Mouse (Mus musculus) layer of hippocampus, postnatal 14 days (tissue): ENCODE measurements at regions not wholly inside any gene's neighbourhood (a gene's known extent, or its start where the extent isn't known, plus 50 kb on each side); places are given as distances from the start of the nearest gene placed in this dataset.

Source experiments
- DNase-seq, 2 experiments: peaks; one replicate each; pipeline ENCODE4 v3.0.0; 2021 to 2022; ENCODE audit warnings: low spot score in 2 of 2, mixed read lengths in 1 of 2

GRCm38 (mm10) chr9:61862071-61862480 lies 52.3 kb downstream of the Rplp1 start:
- DNase-seq, result peak; percentile 74 to 82

DNA sequence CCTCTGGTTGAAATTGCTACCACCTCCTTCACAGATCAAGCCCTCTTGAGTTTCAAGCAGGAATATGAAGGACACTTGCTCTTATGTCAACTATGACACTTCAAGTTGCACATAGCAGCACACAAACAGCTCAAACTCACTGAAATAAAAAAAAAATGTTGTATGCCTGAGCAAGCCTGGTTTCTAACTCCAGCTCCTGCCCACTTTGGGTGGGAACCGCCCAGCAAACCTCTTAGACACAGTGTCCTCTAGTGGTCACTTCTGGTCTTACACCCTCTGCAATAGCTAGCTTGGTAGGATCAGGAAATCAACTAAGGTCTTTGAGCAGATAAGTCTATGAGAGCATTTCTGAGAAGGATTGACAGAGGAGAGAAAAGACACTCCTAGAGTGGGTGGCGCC lies 54.2 kb downstream of the Rplp1 start:
- DNase-seq, result peak; percentile 65 to 75

- no peak for DNase-seq
Observed at GRCm38 (mm10) chr9:61859438-61859837, 54.9 kb downstream of the Rplp1 start.

DNA sequence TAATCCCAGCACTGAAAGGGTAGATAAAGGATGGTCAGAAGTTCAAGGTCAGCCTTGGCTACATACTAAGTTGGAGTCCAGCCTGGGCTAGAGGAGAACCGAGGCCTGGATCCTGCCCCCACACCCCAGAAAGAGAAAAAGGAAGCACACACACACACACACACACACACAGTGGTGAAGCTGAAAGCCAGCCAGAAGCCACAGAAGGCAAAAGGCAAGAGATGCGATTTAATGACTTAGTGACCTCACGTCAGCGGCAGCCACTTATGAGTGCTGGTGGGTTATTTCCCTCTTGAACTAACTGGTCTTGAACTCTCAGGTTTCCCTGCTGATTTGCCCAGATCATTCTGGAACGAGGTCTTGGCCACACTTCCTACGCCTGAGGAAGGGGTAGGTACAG lies 56.5 kb downstream of the Rplp1 start:
- no peak for DNase-seq

DNA sequence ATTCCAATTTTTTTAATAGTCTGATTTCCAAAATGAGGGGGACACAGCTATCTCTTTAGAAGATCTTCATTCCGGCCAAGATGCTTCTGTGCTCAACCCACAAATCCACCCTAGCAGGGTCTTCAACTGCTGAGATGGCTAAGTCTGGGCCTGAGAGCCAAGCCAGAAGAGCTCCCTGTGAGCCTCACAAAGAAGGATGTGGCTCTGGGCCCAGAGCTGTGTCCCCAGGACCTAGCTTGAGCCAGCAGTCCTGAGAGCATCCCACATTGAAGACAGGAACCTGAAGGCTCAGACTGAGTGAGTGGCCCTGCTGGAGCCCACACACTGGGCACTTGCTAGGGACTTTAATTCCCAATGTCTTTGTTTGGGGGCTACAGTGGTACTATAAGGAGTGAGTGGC lies 57.7 kb downstream of the Rplp1 start:
- no peak for DNase-seq

- no peak for DNase-seq
Observed at GRCm38 (mm10) chr9:61855686-61856085, 58.7 kb downstream of the Rplp1 start.

- no peak for DNase-seq
Observed at GRCm38 (mm10) chr9:61853841-61854240, 60.5 kb downstream of the Rplp1 start.

GRCm38 (mm10) chr9:61851331-61851730 lies 63.0 kb downstream of the Rplp1 start:
- no peak for DNase-seq

DNA sequence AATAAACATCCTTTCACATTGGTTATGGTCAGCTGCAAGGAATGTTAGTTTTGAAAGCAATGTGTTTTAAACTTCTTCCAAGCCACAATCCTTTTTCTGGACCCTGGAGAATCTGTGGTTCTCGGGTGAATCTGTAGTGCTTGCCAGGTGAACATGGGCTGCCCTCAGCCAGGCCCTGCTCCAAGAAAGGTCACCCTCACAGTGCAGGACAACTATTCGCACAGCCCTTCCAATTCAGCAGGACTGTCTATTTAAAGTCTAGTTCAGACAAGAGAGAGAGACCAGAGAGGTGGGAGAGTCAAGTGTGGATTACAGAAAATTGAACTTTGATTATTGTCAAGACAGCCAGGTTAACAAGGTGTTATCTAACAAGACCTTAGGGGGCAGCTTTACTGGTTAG lies 65.9 kb downstream of the Rplp1 start:
- DNase-seq, result no peak

- DNase-seq, result no peak
Observed at GRCm38 (mm10) chr9:61847496-61847895, 66.8 kb downstream of the Rplp1 start.

DNA sequence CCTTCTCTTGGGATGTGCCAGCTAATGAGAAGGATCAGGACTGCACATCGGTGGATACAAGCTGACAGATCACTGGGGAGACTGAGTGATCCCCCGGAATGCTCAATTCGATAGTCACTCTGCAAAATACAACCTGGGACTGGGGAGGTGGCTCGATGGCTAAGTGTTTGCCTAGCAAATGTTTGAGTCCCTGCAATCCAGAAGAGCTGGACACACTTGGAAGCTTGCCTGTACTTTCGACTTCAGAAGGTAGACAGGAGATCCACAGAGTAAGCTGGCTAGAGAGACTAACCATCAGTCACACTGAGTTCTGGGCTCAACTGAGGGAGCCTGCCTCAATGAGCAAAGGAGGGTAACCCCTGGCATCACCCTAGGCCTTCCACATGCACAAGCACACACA lies 69.7 kb downstream of the Rplp1 start:
- DNase-seq, result no peak

DNA sequence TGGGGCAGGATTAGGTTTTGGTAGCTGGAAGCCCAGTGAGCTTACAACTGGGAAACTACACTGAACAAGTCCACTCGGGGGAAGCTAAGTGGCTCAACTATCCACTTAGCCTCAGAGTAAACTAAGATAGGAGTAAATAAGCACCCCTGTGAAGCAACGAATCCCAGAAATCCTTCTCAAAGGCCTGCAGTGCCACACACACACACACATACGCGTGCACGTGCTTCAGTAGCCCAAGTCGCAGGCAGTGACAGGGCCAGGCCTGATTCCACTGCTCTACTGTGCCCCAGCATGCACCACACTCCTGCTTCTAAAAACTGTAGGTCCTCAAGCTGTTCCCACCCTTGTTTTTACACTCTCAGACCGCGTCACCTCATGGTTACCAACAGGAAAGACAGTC lies 70.2 kb downstream of the Rplp1 start:
- DNase-seq, result no peak

- DNase-seq, result no peak
Observed at GRCm38 (mm10) chr9:61843513-61843912, 70.8 kb downstream of the Rplp1 start.

DNA sequence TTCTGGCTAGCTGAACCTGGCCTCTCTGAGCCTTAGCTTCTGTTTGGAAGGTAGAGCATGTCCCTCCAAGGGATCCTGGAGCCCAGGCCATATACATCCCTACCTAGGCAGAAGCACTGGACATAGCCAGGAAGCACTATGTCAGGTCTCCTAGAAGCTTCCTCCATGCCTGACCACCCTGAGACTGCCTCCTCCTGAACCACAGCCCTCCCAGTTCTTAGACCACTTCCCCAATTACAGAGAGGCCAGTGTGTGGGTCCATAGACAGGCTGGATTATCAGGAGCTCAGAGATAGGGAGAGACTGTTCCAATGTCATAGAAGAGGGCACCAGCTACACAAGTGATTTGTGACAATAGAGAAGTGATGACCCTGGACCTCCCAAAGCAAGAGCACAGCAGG lies 72.0 kb downstream of the Rplp1 start:
- no peak for DNase-seq

GRCm38 (mm10) chr9:61841222-61841621 lies 73.1 kb downstream of the Rplp1 start:
- DNase-seq, result no peak

DNA sequence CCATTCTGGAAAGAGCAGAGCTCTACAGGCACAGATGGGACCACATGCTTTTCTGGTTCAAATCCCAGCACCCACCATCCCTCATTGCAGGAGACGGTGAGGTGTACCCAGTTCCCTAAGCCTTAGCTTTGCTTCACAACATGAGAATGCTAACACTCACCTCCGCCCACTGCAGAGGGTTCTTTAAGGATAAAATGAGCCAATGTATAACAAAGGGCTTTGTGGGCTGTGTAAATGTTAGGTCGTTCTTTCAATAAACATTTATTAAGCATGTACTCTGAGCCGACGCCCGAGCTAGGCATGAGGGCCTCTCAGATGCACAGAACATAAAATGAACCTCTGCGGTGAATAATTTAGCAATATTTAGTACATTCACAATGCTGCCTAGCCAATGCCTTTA lies 74.0 kb downstream of the Rplp1 start:
- DNase-seq, result no peak

DNA sequence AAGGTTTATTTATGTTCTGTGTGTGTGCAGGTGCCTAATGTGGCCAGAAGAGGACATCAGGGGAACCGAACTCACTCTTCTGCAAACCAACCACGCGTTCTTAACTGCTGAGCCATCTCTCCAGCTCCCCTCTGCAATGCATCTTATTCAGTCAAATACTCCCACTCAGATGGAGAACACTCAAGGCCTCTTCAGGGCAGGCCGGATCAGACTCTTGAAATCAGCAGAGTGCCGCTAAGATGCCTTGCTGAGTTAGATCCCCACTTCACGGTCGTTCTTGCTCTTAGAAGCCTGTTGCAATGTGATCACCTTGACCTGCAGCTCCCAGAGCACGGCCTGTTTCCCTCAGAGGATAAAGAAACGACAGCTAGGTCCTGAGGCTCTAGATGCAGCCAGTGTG lies 81.1 kb downstream of the Rplp1 start:
- no peak for DNase-seq

DNA sequence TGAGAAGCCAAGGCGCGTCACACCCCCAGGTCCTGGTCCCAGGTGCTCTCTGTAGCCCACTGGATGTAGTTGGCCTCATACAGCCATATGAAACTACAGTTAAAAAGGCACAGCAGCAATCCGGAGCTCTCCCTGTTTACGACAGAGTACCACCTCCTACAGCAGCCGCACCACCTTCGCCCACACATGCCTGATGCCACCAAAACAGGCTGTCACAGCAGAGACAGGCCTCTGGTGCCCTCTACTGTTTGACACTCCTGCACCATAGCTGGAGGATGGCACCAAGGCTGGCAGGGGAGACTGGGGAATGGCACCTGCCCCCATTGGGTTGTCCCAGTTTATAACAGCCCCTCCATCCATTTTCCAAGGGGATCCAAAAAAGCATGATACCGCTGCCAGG lies 84.1 kb downstream of the Rplp1 start:
- peak; percentile 87 to 91 for DNase-seq

DNA sequence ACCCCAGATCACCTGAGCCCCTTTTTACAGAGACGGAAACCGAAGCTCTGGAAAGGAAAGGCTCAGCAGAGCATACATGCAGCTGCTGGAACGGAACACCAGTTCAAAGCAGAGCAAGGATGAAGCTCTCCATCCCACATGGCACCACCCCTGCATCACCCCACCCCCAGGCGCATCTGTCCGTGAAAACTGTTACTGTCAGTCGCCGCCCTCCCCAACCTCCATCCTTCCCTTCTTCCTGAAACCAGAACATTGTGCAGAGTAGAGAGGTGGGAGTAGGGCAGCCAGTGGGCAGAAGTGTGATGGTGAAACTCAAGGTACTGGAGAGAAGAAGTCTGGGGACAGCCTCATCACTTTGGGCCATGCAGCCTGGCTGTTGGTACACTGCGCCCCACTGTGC lies 84.6 kb downstream of the Rplp1 start:
- DNase-seq, result no peak

- no peak for DNase-seq
Observed at GRCm38 (mm10) chr9:61829301-61829700, 85.0 kb downstream of the Rplp1 start.

DNA sequence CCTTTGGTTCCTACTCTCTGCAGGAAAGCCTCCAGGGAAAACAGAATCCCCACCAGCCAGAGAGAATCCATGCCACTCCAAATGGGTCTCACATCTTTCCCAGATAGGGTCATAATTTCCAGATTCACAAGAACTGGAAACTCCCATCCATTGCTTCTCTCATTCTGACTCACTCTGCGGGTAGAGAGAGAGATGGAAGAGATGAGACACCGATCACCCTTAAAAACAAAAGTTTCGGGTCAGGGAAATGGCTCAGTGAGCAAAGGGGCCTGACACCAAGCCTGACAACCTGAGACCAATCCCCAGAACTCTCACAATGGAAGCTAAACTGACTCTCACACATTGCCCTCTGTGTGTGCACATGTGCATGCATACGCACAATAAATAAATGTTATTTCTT lies 86.6 kb downstream of the Rplp1 start:
- DNase-seq, result no peak

DNA sequence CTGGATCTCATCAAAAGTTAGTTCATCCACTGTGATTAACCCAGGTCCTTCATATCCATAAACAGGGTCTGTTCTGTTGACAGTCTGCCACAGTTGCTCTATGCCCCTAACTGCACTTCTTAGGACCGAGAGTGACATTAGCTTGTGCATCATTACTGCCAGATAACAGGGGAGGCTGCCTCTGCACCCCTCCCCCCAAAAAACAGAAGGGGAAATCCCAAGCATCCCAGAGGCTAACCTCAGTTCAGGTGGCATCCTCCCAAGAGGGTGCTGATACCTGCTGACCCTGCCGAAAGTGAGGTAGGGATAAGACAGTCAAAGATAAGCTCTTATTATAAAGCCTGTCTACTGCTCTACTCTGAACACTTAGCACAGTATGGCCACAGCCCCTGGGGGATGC lies 87.3 kb downstream of the Rplp1 start:
- no peak for DNase-seq

- no peak for DNase-seq
Observed at GRCm38 (mm10) chr9:61826415-61826814, 87.9 kb downstream of the Rplp1 start.

- DNase-seq, result no peak
Observed at GRCm38 (mm10) chr9:61825804-61826203, 88.5 kb downstream of the Rplp1 start.
